Mouse (Mus musculus): ENCODE data around the gene Srbd1. TPM values are rescaled to one million over a fixed set of nuclear protein-coding genes. Genes with fewer than 3 reads are reported as not detected.

The Srbd1 gene
- polyA plus RNA-seq, 1 experiment from 2014 or later: 11.5 TPM

DNA sequence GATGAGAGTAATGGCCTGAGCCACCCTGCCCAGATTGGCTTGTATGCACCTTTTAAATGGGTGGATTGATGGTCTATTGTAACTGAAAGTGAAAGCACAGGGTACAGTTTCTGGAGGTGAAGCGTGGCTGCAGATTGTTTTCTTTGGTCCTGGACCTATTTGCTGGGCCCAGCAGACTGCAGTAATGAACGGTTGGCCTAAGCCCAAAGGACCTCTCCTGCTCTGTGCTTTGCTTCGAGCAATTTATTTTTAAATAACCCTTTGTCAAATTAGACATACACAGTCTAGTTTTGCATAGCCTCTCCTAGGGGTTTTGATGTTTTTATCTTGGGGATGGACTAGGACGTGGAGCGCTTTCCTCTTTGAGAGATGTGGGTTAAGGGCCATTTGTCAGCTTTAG lies 169.9 kb downstream of the Srbd1 start:
- ATAC-seq (replicated peaks; ENCODE audit: low FRiP score) (no peak), DNase-seq (ENCODE audit: low spot score) (no peak)
- Histone ChIP-seq H3K36me3 (ENCODE audit: control insufficient read depth, insufficient read depth, low read length) (no peaks in the 10 kb centered on the region), H3K9ac (ENCODE audit: low read depth, low read length) (no peak overlapping the region), H3K4me1 (replicated peaks; ENCODE audit: control insufficient read depth, insufficient read depth, low read length) (no peaks in the 10 kb centered on the region), H3K4me3 (ENCODE audit: low read depth, low read length) (no peak overlapping the region), H3K4me2 (no peak overlapping the region), H3K27me3 (replicated peaks; ENCODE audit: control insufficient read depth, insufficient read depth, low read length) (no peaks in the 10 kb centered on the region), H3K9me3 (ENCODE audit: control insufficient read depth, low read length) (no peaks in the 10 kb centered on the region), H3K27ac (ENCODE audit: low read depth, low read length) (no peak overlapping the region)
- WGBS: 74% methylated on average over 5 of the region's 5 CpGs

DNA sequence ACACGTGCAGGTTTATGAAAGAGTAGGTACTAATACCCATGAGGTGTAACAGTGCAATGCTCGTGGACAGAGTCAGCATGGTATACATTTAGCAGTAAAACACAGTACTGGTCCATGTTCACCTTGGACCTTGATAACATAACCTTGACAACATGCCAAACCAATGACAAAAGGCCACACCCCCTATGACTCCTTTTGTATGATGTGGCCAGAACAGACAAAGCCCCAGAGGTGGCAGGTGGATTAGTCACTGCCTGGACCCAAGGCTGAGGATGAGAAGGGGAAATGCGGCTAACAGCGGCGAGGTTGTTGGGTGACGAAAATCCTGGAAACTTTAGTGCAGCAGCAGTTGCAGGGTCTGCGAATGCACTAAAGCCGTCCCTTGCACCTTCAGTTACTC lies 170.4 kb downstream of the Srbd1 start:
- H3K4me3 ChIP-seq (ENCODE audit: low read depth, low read length): no peak overlapping the region
- ATAC-seq (replicated peaks; ENCODE audit: low FRiP score) (no peak), DNase-seq (ENCODE audit: low spot score) (no peak)
- H3K27me3 ChIP-seq (replicated peaks; ENCODE audit: control insufficient read depth, insufficient read depth, low read length): no peaks in the 10 kb centered on the region
- H3K4me2 ChIP-seq: no peak overlapping the region
- no peak overlapping the region for H3K27ac ChIP-seq (ENCODE audit: low read depth, low read length)
- no peaks in the 10 kb centered on the region for H3K9me3 ChIP-seq (ENCODE audit: control insufficient read depth, low read length)
- no peaks in the 10 kb centered on the region for H3K4me1 ChIP-seq (replicated peaks; ENCODE audit: control insufficient read depth, insufficient read depth, low read length)
- no peaks in the 10 kb centered on the region for H3K36me3 ChIP-seq (ENCODE audit: control insufficient read depth, insufficient read depth, low read length)
- no peak overlapping the region for H3K9ac ChIP-seq (ENCODE audit: low read depth, low read length)
- WGBS: 84% methylated on average over 8 of the region's 8 CpGs

DNA sequence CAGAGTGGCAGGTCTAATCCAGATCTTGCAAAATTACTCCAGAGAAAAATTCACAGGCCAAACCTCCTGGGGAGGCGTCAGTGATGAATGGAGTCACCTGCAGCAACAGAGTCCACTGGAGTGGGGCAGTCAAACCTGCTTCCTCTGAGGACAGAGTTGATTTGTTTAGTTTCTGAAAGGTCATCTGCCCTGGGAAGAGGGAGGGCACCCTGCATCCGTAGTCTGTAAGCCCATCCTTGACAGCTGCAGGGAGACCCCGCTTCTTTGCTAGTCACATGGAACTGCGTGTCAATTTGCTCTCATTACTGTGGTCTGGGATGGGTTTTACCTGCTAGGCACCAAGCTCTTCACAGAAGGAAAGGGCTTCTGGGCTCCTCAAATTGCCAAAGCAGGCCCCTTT lies 173.9 kb downstream of the Srbd1 start:
- 53% methylated on average over 4 of the region's 4 CpGs for WGBS
- no peaks in the 10 kb centered on the region for H3K9me3 ChIP-seq (ENCODE audit: control insufficient read depth, low read length)
- H3K27me3 ChIP-seq (replicated peaks; ENCODE audit: control insufficient read depth, insufficient read depth, low read length): 0 out of 2 replicates have a peak, but pooled peaks cover 3% of the 10 kb centered on the region
- no peak overlapping the region for H3K9ac ChIP-seq (ENCODE audit: low read depth, low read length)
- H3K4me2 ChIP-seq: no peak overlapping the region
- ATAC-seq (replicated peaks; ENCODE audit: low FRiP score) (no peak), DNase-seq (ENCODE audit: low spot score) (no peak)
- no peaks in the 10 kb centered on the region for H3K36me3 ChIP-seq (ENCODE audit: control insufficient read depth, insufficient read depth, low read length)
- H3K4me3 ChIP-seq (ENCODE audit: low read depth, low read length): no peak overlapping the region
- H3K4me1 ChIP-seq (replicated peaks; ENCODE audit: control insufficient read depth, insufficient read depth, low read length): no peaks in the 10 kb centered on the region
- H3K27ac ChIP-seq (ENCODE audit: low read depth, low read length): no peak overlapping the region

DNA sequence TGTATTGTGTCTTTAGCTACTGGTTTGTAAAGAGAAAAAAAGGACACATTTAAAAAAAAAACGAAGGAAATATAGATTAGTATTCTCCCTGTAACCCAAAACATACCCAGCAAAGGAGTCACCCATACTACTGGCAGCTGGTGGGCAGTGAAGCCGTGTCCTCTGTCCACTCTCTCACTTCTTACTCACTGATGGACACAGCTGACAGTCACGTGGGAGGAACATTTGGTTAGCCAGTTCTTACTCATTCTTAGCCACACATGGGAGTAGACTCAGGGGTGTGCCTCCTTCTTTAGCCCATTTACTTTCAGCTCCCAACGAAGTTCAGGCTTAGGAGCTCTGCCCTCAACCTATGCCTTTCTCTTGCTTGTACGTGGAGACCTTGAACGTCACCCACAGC lies 183.3 kb downstream of the Srbd1 start:
- Histone ChIP-seq H3K36me3 (ENCODE audit: control insufficient read depth, insufficient read depth, low read length) (no peaks in the 10 kb centered on the region), H3K4me1 (replicated peaks; ENCODE audit: control insufficient read depth, insufficient read depth, low read length) (no peaks in the 10 kb centered on the region), H3K9ac (ENCODE audit: low read depth, low read length) (no peak overlapping the region), H3K27ac (ENCODE audit: low read depth, low read length) (no peak overlapping the region), H3K27me3 (replicated peaks; ENCODE audit: control insufficient read depth, insufficient read depth, low read length) (no peaks in the 10 kb centered on the region), H3K9me3 (ENCODE audit: control insufficient read depth, low read length) (no peaks in the 10 kb centered on the region), H3K4me3 (ENCODE audit: low read depth, low read length) (no peak overlapping the region), H3K4me2 (no peak overlapping the region)
- WGBS: 58% methylated on average over 6 of the region's 6 CpGs
- DNase-seq (ENCODE audit: low spot score): no peak
- ATAC-seq (replicated peaks; ENCODE audit: low FRiP score): no peak

DNA sequence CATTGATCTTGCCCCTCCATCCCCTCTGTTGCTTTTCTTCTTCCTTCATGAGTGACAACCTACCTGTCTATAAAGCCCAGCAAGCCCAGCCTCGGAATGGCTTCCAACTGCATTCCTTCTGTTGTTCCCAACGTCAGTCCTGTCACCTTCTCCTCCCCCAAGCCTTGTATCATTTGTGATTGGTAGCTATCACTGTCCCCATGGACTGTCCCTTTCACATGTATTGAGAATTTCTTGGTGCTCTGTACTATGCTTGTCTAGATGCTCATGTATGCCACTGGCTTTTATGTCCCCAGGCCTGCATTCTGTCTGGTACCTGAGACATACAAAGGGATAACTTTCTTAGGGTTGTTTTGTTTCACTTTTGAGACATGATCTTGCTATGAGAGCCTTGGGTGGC lies 193.2 kb downstream of the Srbd1 start:
- Histone ChIP-seq H3K4me2 (no peak overlapping the region), H3K27ac (ENCODE audit: low read depth, low read length) (no peak overlapping the region), H3K4me3 (ENCODE audit: low read depth, low read length) (no peak overlapping the region), H3K9me3 (ENCODE audit: control insufficient read depth, low read length) (no peaks in the 10 kb centered on the region), H3K9ac (ENCODE audit: low read depth, low read length) (no peak overlapping the region), H3K27me3 (replicated peaks; ENCODE audit: control insufficient read depth, insufficient read depth, low read length) (no peaks in the 10 kb centered on the region; the same call in 1 of the 2 replicates), H3K36me3 (ENCODE audit: control insufficient read depth, insufficient read depth, low read length) (no peaks in the 10 kb centered on the region), H3K4me1 (replicated peaks; ENCODE audit: control insufficient read depth, insufficient read depth, low read length) (no peaks in the 10 kb centered on the region)
- 59% methylated on average over 2 of the region's 2 CpGs for WGBS
- DNase-seq (ENCODE audit: low spot score): no peak
- ATAC-seq (replicated peaks; ENCODE audit: low FRiP score): no peak

DNA sequence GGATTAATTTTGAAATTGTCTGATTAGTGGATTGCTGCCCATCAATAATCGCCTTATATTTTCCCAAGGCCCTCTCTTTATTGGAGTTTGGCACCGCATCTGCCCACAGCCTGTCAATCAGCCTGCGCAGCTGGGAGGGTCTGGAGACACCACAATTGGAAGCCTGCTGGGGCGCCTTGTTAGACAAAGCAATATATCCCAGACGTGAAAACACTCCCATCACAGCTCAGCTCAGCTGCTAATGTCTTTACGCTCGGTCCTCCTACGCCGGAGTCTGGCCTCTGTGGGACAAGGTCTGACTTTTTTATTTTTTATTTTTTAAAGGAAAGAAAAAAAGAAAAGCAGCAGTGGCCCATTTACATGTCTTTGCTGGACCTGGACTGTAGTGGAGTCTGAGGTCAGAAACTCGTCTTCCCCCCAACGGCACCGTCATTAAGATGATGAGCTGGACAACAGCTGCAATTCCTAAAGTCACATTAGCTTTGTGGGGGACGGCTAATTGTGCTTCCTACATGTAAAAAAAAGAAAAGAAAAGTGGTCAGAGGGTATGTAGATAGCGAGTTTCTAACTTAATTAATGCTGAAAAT lies 195.0 kb downstream of the Srbd1 start:
- H3K9ac ChIP-seq (ENCODE audit: low read depth, low read length): no peak overlapping the region
- WGBS: 69% methylated on average over 14 of the region's 14 CpGs

DNA sequence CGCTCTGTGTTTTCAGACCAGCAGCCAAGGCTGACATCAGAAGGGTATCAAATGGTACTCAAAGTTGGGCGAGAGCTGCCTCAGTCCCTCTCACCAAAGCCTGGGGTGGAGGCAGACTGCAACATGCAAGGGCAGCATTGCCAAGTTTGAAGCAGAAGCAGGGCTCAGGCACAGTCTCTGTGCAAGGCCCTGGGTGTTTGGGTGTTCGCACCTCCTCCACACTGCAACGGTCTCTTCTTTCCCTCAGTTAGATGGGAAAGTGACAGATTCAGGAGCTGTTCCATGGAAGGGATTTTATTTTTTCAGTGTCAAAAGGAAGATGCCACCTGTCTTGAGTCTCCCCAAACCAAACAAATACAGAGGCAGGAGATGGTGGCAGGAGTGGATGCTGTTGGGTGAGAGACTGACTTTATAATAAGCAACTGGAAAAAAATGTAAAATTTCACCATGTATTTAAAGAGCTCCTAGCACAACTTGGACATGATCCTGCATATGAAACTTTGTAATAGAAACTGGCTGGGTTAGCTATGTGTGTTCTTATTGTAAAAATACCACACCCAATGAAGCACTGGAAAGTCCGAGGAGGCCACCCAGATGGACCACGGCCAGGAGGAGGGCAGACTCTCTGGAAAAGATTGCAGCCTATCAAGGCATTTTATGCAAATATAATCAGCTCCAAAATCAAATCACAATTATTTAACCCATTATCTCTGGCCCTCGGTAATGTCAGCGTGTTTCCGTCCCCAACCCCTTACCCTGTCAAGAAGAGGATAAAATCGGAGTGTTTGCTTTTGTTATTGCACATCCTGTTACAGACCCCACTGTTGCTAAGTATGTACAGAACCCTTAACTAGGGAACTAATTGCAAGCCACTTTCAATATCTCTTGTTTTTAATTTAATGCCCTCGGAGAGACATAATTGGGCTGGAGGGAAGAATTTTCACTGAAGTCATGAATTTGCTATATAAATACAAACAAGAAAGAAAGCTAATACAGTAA lies 195.8 kb downstream of the Srbd1 start:
- Histone ChIP-seq H3K27me3 (replicated peaks; ENCODE audit: control insufficient read depth, insufficient read depth, low read length) (no peaks in the 10 kb centered on the region; the same call in 1 of the 2 replicates), H3K4me2 (no peak overlapping the region), H3K36me3 (ENCODE audit: control insufficient read depth, insufficient read depth, low read length) (no peaks in the 10 kb centered on the region), H3K4me1 (replicated peaks; ENCODE audit: control insufficient read depth, insufficient read depth, low read length) (no peaks in the 10 kb centered on the region), H3K9me3 (ENCODE audit: control insufficient read depth, low read length) (no peaks in the 10 kb centered on the region), H3K4me3 (ENCODE audit: low read depth, low read length) (no peak overlapping the region), H3K27ac (ENCODE audit: low read depth, low read length) (no peak overlapping the region), H3K9ac (ENCODE audit: low read depth, low read length) (no peak overlapping the region)
- WGBS: 78% methylated on average over 11 of the region's 11 CpGs
- ATAC-seq (replicated peaks; ENCODE audit: low FRiP score): no peak
- DNase-seq (ENCODE audit: low spot score): no peak

More for the DNA sequence above, 195.0 kb downstream of the Srbd1 start:
- H3K4me2 ChIP-seq: no peak overlapping the region
- H3K4me3 ChIP-seq (ENCODE audit: low read depth, low read length): no peak overlapping the region
- no peaks in the 10 kb centered on the region for H3K9me3 ChIP-seq (ENCODE audit: control insufficient read depth, low read length)
- no peak overlapping the region for H3K27ac ChIP-seq (ENCODE audit: low read depth, low read length)
- DNase-seq (ENCODE audit: low spot score) (no peak), ATAC-seq (replicated peaks; ENCODE audit: low FRiP score) (no peak)
- no peaks in the 10 kb centered on the region for H3K4me1 ChIP-seq (replicated peaks; ENCODE audit: control insufficient read depth, insufficient read depth, low read length)
- H3K27me3 ChIP-seq (replicated peaks; ENCODE audit: control insufficient read depth, insufficient read depth, low read length): no peaks in the 10 kb centered on the region; the same call in 1 of the 2 replicates
- H3K36me3 ChIP-seq (ENCODE audit: control insufficient read depth, insufficient read depth, low read length): no peaks in the 10 kb centered on the region

DNA sequence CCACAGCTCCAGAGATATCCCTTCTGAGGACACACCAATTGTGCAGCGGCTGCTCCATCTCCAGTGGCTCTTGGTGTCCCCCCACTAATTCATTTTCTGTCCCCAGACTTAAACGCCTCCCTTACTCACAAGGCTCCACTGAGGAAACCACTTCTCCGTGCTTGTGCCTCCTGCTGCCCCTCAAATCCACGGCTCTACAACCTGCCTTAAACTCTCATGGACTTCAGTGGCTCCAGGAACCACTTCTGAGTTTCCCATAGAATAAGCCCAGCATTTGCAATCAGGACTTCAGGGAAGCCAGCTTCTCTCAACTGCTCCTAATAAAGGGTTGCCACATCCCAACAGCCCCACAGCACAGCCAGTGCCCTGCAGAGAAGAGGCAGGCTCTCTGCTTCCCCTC lies 200.2 kb downstream of the Srbd1 start:
- ATAC-seq (replicated peaks; ENCODE audit: low FRiP score): no peak
- Histone ChIP-seq H3K4me1 (replicated peaks; ENCODE audit: control insufficient read depth, insufficient read depth, low read length) (no peaks in the 10 kb centered on the region), H3K9me3 (ENCODE audit: control insufficient read depth, low read length) (no peaks in the 10 kb centered on the region), H3K27me3 (replicated peaks; ENCODE audit: control insufficient read depth, insufficient read depth, low read length) (no peaks in the 10 kb centered on the region), H3K4me3 (ENCODE audit: low read depth, low read length) (no peak overlapping the region), H3K27ac (ENCODE audit: low read depth, low read length) (no peak overlapping the region), H3K9ac (ENCODE audit: low read depth, low read length) (no peak overlapping the region), H3K4me2 (no peak overlapping the region), H3K36me3 (ENCODE audit: control insufficient read depth, insufficient read depth, low read length) (no peaks in the 10 kb centered on the region)
- 76% methylated on average over 4 of the region's 4 CpGs for WGBS
- DNase-seq (ENCODE audit: low spot score): peak; percentile 25
